In the genomic region with DNA sequence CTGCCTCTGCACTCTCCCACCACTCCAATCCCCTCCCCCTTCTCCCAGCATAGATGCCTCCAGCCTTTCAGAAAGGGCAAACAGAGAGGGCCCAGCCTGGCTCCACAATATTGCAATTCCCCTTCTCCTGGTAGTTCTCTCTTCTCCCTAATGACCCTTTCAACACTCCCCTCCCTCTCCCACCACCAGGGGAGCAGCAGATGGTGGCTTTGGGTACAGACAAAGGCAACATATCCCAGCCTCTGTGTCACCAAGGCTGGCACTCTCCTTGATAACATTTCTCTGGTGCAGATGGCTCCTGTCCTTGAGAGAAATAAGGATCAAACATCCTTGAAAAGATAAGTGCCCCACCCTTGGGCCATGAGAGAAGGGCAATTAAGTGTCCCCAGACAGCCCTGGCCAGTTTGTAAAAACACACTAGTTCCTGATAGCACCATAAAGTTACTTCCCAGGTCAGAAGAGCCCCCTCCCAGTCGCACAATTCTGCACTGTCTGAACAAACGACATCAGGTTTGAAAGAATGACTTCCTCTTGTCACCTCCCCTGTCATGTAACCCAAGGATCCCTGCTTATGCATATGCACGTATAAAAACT, we compare ENCODE assay signal across 23 mouse cellular contexts. TPM values are rescaled to one million over a fixed set of nuclear protein-coding genes. Genes with fewer than 3 reads are reported as not detected.
DNase-seq lines count a peak whose midpoint lies in the region; ATAC-seq and TF ChIP-seq lines count a peak whose summit lies in the region.
"Had no signal": no experiment of that assay in that cellular context is flagged by ENCODE, and none has a peak within 500 bp of the region (broad histone marks: within the 10 kb centered on the region; RNA-seq: fewer than 3 reads in every experiment).

No protein-coding gene starts in this region.

- H3K9me3 ChIP-seq in lung, embryonic 14.5 days (ENCODE audit: low read depth, low read length), result no peaks in the 10 kb centered on the region
- no peaks in the 10 kb centered on the region for H3K9me3 ChIP-seq in lung, postnatal 0 days (ENCODE audit: low read length)
- no peaks in the 10 kb centered on the region for H3K9me3 ChIP-seq in heart, embryonic 10.5 days
- H3K9me3 ChIP-seq: embryonic facial prominence, embryonic 12.5 days; heart, embryonic 12.5 days; limb, embryonic 15.5 days; neural tube, embryonic 13.5 days had no signal

- no peaks in the 10 kb centered on the region for H3K4me1 ChIP-seq in lung, embryonic 14.5 days (ENCODE audit: insufficient read depth)
- no peaks in the 10 kb centered on the region for H3K4me1 ChIP-seq in lung, postnatal 0 days (ENCODE audit: insufficient read depth, low read depth, low read length)
- peaks cover 11% of the 10 kb centered on the region for H3K4me1 ChIP-seq in heart, embryonic 10.5 days
- H3K4me1 ChIP-seq: embryonic facial prominence, embryonic 12.5 days; limb, embryonic 15.5 days; neural tube, embryonic 13.5 days had no signal

- peak; percentile 7; the same call in 1 of the 2 replicates for TF ChIP-seq CTCF in lung, embryonic 14.5 days (IDR thresholded peaks at IDR 0.05; ENCODE audit: low read depth)
- no peak for TF ChIP-seq CTCF in lung, postnatal 0 days (IDR thresholded peaks at IDR 0.05)

- H3K36me3 ChIP-seq in lung, embryonic 14.5 days (ENCODE audit: insufficient read depth), result no peaks in the 10 kb centered on the region
- H3K36me3 ChIP-seq in lung, postnatal 0 days (ENCODE audit: insufficient read depth, low read length), result no peaks in the 10 kb centered on the region
- no peaks in the 10 kb centered on the region for H3K36me3 ChIP-seq in heart, embryonic 10.5 days
- H3K36me3 ChIP-seq: embryonic facial prominence, embryonic 12.5 days; heart, embryonic 12.5 days; limb, embryonic 15.5 days; neural tube, embryonic 13.5 days had no signal

- no peak for ATAC-seq in lung, embryonic 14.5 days (ENCODE audit: insufficient read depth)
- ATAC-seq in lung, postnatal 0 days, result no peak

- H3K4me3 ChIP-seq in lung, embryonic 14.5 days (ENCODE audit: low read depth, low read length), result no peak overlapping the region
- H3K4me3 ChIP-seq in lung, postnatal 0 days (ENCODE audit: low read depth, low read length), result no peak overlapping the region
- no peak overlapping the region for H3K4me3 ChIP-seq in heart, embryonic 10.5 days
- H3K4me3 ChIP-seq: embryonic facial prominence, embryonic 12.5 days; heart, embryonic 12.5 days; limb, embryonic 15.5 days; neural tube, embryonic 13.5 days had no signal

- no peak overlapping the region for H3K27ac ChIP-seq in lung, embryonic 14.5 days (ENCODE audit: low read depth)
- no peak overlapping the region for H3K27ac ChIP-seq in lung, postnatal 0 days (ENCODE audit: low read length)
- no peak overlapping the region for H3K27ac ChIP-seq in heart, embryonic 10.5 days
- H3K27ac ChIP-seq: embryonic facial prominence, embryonic 12.5 days; limb, embryonic 15.5 days; macrophage; neural tube, embryonic 13.5 days had no signal

- H3K9ac ChIP-seq in lung, embryonic 14.5 days, result no peak overlapping the region
- H3K9ac ChIP-seq in lung, postnatal 0 days (replicated peaks; ENCODE audit: low read depth), result no peak overlapping the region
- H3K9ac ChIP-seq: embryonic facial prominence, embryonic 12.5 days; heart, embryonic 12.5 days; limb, embryonic 15.5 days; neural tube, embryonic 13.5 days had no signal

- WGBS in lung, embryonic 14.5 days, result 22% methylated on average over 3 of the region's 3 CpGs
- 31% methylated on average over 3 of the region's 3 CpGs for whole genome bisulfite sequencing in lung, postnatal 0 days
- 30% methylated on average over 3 of the region's 3 CpGs for WGBS in heart, embryonic 10.5 days

- no peaks in the 10 kb centered on the region for H3K27me3 ChIP-seq in lung, embryonic 14.5 days (ENCODE audit: insufficient read depth, low read length)
- H3K27me3 ChIP-seq in lung, postnatal 0 days (replicated peaks; ENCODE audit: insufficient read depth, low read length), result no peaks in the 10 kb centered on the region
- H3K27me3 ChIP-seq in heart, embryonic 10.5 days (ENCODE audit: insufficient read depth, poor library complexity, severe bottlenecking), result no peaks in the 10 kb centered on the region
- H3K27me3 ChIP-seq: embryonic facial prominence, embryonic 12.5 days; heart, embryonic 12.5 days; limb, embryonic 15.5 days; neural tube, embryonic 13.5 days had no signal

- no peak for TF ChIP-seq EP300 in lung, postnatal 0 days (IDR thresholded peaks at IDR 0.05)

- no peak overlapping the region for H3K4me2 ChIP-seq in lung, embryonic 14.5 days
- H3K4me2 ChIP-seq in lung, postnatal 0 days (replicated peaks; ENCODE audit: low read depth, low read length), result no peak overlapping the region
- H3K4me2 ChIP-seq: embryonic facial prominence, embryonic 12.5 days; heart, embryonic 12.5 days; limb, embryonic 15.5 days; neural tube, embryonic 13.5 days had no signal

- DNase-seq in adrenal gland, postnatal 10 days, result peak; percentile 15
- DNase-seq in adrenal gland, adult 8-10 months, result no peak
- no peak for DNase-seq in lung, embryonic 14.5 days
- DNase-seq in lung, postnatal 0 days (ENCODE audit: low spot score), result no peak
- DNase-seq in embryo, embryonic 10.5 days (ENCODE audit: low spot score), result peak; percentile 15
- DNase-seq in mesoderm, embryonic 11.5 days (ENCODE audit: low read depth, low spot score), result peak; percentile 24
- no peak for DNase-seq in kidney, adult 11 months
- DNase-seq in heart, embryonic 10.5 days (ENCODE audit: low spot score), result no peak
- DNase-seq: cerebellum, adult 8-10 months; gastrocnemius, postnatal 36 days; heart, postnatal 4 days; kidney, adult 9 months; lung, adult 18-20 months; thymus, adult 18-20 months had no signal

RNA-seq across cellular contexts. Expression of a gene that starts 7.0 kb away (rescaled TPM):
- not detected for total RNA-seq in adrenal gland, postnatal 10 days (2021)
- total RNA-seq in adrenal gland, adult 8-10 months (2022), result not detected
- not detected in 2 replicates for polyA plus RNA-seq in lung, embryonic 14.5 days (2014; fragmentation: Nextera tagmentation; extraction: Ambion mirVana)
- not detected in 2 replicates for polyA plus RNA-seq in lung, postnatal 0 days (2015; fragmentation: Nextera tagmentation; extraction: Ambion mirVana)
- 0.10 TPM in 1 of 2 replicates, not detected in the other for polyA plus RNA-seq in heart, embryonic 10.5 days (2016; fragmentation: Nextera tagmentation; extraction: Ambion mirVana)
- total RNA-seq: gastrocnemius, postnatal 36 days; heart, postnatal 4 days; layer of hippocampus, adult 8-10 months; left cerebral cortex, adult 8-10 months; midbrain, postnatal 0 days had no signal
- polyA plus RNA-seq: embryonic facial prominence, embryonic 12.5 days; heart, embryonic 12.5 days; limb, embryonic 15.5 days; macrophage; midbrain, postnatal 0 days; neural tube, embryonic 13.5 days; urinary bladder, adult 2 months had no signal

RNA-seq across cellular contexts. Expression of a gene that starts 12.4 kb away (rescaled TPM):
- not detected for total RNA-seq in adrenal gland, postnatal 10 days (2021)
- total RNA-seq in adrenal gland, adult 8-10 months (2022), result under 1 TPM in 1 of 4 experiments, not detected in 3; 0.30 TPM
- not detected in 2 replicates for polyA plus RNA-seq in lung, embryonic 14.5 days (2014; fragmentation: Nextera tagmentation; extraction: Ambion mirVana)
- polyA plus RNA-seq in lung, postnatal 0 days (2015; fragmentation: Nextera tagmentation; extraction: Ambion mirVana), result not detected in 2 replicates
- not detected in 2 replicates for polyA plus RNA-seq in heart, embryonic 10.5 days (2016; fragmentation: Nextera tagmentation; extraction: Ambion mirVana)
- total RNA-seq: gastrocnemius, postnatal 36 days; heart, postnatal 4 days; layer of hippocampus, adult 8-10 months; left cerebral cortex, adult 8-10 months; midbrain, postnatal 0 days had no signal
- polyA plus RNA-seq: embryonic facial prominence, embryonic 12.5 days; heart, embryonic 12.5 days; limb, embryonic 15.5 days; macrophage; midbrain, postnatal 0 days; neural tube, embryonic 13.5 days; urinary bladder, adult 2 months had no signal

RNA-seq across cellular contexts. Expression of a gene that starts 31.3 kb away (rescaled TPM):
- 10 to 100 TPM; 12.2 to 21.7 TPM for total RNA-seq in adrenal gland, postnatal 10 days (2021)
- 10 to 100 TPM in 1 of 4 experiments, 1 to 10 TPM in 1, under 1 TPM in 2; 0.56 to 12.4 (median 4.6) TPM for total RNA-seq in adrenal gland, adult 8-10 months (2022)
- 0.27 and 1.3 TPM in 2 replicates for polyA plus RNA-seq in lung, embryonic 14.5 days (2014; fragmentation: Nextera tagmentation; extraction: Ambion mirVana)
- not detected in 2 replicates for polyA plus RNA-seq in lung, postnatal 0 days (2015; fragmentation: Nextera tagmentation; extraction: Ambion mirVana)
- 2.7 and 78.7 TPM in 2 replicates for polyA plus RNA-seq in heart, embryonic 10.5 days (2016; fragmentation: Nextera tagmentation; extraction: Ambion mirVana)
- total RNA-seq: gastrocnemius, postnatal 36 days; heart, postnatal 4 days; layer of hippocampus, adult 8-10 months; left cerebral cortex, adult 8-10 months; midbrain, postnatal 0 days had no signal
- polyA plus RNA-seq: macrophage; midbrain, postnatal 0 days; urinary bladder, adult 2 months had no signal

RNA-seq across cellular contexts. Expression of a gene that starts 57.1 kb away (rescaled TPM):
- 10 to 100 TPM; 11.9 to 22.2 TPM for total RNA-seq in adrenal gland, postnatal 10 days (2021)
- total RNA-seq in adrenal gland, adult 8-10 months (2022), result under 1 TPM in 3 of 4 experiments, not detected in 1; 0.25 to 0.61 (median 0.27) TPM
- polyA plus RNA-seq in lung, embryonic 14.5 days (2014; fragmentation: Nextera tagmentation; extraction: Ambion mirVana), result 0.08 TPM in 1 of 2 replicates, not detected in the other
- polyA plus RNA-seq in lung, postnatal 0 days (2015; fragmentation: Nextera tagmentation; extraction: Ambion mirVana), result 0.20 and 0.62 TPM in 2 replicates
- 0.16 and 3.4 TPM in 2 replicates for polyA plus RNA-seq in heart, embryonic 10.5 days (2016; fragmentation: Nextera tagmentation; extraction: Ambion mirVana)
- total RNA-seq: gastrocnemius, postnatal 36 days; heart, postnatal 4 days; left cerebral cortex, adult 8-10 months; midbrain, postnatal 0 days had no signal
- polyA plus RNA-seq: embryonic facial prominence, embryonic 12.5 days; macrophage; neural tube, embryonic 13.5 days; urinary bladder, adult 2 months had no signal

Comparison
In these comparisons a context has a peak if more than half of its experiments do, and no peak if none do; other contexts are left out.
1. DNase-seq: peak in adrenal gland, postnatal 10 days (single experiment), embryo, embryonic 10.5 days (single experiment) and mesoderm, embryonic 11.5 days (single experiment); none in adrenal gland, adult 8-10 months (single experiment), lung, embryonic 14.5 days (single experiment), lung, postnatal 0 days (single experiment), kidney, adult 11 months (single experiment) and heart, embryonic 10.5 days (single experiment).